Mouse (Mus musculus) forebrain, embryonic 16.5 days (tissue): ENCODE measurements around the gene Tbc1d10c. TPM values are rescaled to one million over a fixed set of nuclear protein-coding genes. Genes with fewer than 3 reads are reported as not detected.
A peak's percentile ranks its signal among the peaks of the same experiment; 100 is the strongest.

Source experiments
- ATAC-seq: fragments of 200-750 bp; cut with Nextera tagmentation; 2 replicates; pipeline ENCODE4 v1.8.0; 2017; ENCODE audit warnings: mild to moderate bottlenecking, moderate library complexity
- H3K27ac ChIP-seq: fragments of 300-500 bp; sonication (generic); 2 replicates; pipeline ENCODE4 v1.5.1; 2014; ENCODE audit warnings: low read length, control low read depth
- H3K27me3 ChIP-seq: fragments of 300-500 bp; sonication (generic); replicated peaks from 2 replicates; pipeline ENCODE4 v1.6.1; 2014; ENCODE audit warnings: low read length; ENCODE audit not compliant: control insufficient read depth, insufficient read depth
- H3K36me3 ChIP-seq: fragments of 300-500 bp; sonication (generic); 2 replicates; pipeline ENCODE4 v1.6.1; 2014; ENCODE audit not compliant: control insufficient read depth, insufficient read depth
- H3K4me1 ChIP-seq: fragments of 300-500 bp; sonication (generic); replicated peaks from 2 replicates; pipeline ENCODE4 v1.6.1; 2014; ENCODE audit warnings: low read length; ENCODE audit not compliant: control insufficient read depth, insufficient read depth
- H3K4me2 ChIP-seq: fragments of 300-500 bp; sonication (generic); 2 replicates; pipeline ENCODE4 v1.6.1; 2014; ENCODE audit warnings: mild to moderate bottlenecking, low read length, control low read depth
- H3K4me3 ChIP-seq: fragments of 300-500 bp; sonication (generic); replicated peaks from 2 replicates; pipeline ENCODE4 v1.5.1; 2014; ENCODE audit warnings: mild to moderate bottlenecking, low read length, control low read depth
- H3K9ac ChIP-seq: fragments of 300-500 bp; sonication (generic); replicated peaks from 2 replicates; pipeline ENCODE4 v1.6.1; 2014; ENCODE audit warnings: low read depth, low read length, control low read depth
- H3K9me3 ChIP-seq: fragments of 300-500 bp; sonication (generic); 2 replicates; pipeline ENCODE4 v1.6.1; 2016; ENCODE audit warnings: low read length; ENCODE audit not compliant: control insufficient read depth
- WGBS: fragments of 180-500 bp; shearing (Covaris S2); extraction: QIAGEN DNeasy Blood & Tissue Kit; methylation state at CpG from one replicate; pipeline ENCODE4 v1.1.7; 2014; 5-methylcytosine and 5-hydroxymethylcytosine counted together
- polyA plus RNA-seq: library from polyadenylated mRNA; unstranded; fragments of >200 nt; fragmentation: Nextera tagmentation; extraction: Ambion mirVana; gene quantifications from 2 replicates; pipeline ENCODE4 v1.2.1, GENCODE M21; 2015

Tbc1d10c gene
- polyA plus RNA-seq, 1 experiment from 2014 or later = 0.42 TPM

- Histone ChIP-seq H3K36me3 (no peaks in the 10 kb centered on the region), H3K9ac (no peak overlapping the region), H3K27me3 (no peaks in the 10 kb centered on the region), H3K4me1 (peaks cover 6% of the 10 kb centered on the region), H3K4me3 (no peak overlapping the region), H3K27ac (no peak overlapping the region), H3K9me3 (no peaks in the 10 kb centered on the region), H3K4me2 (no peak overlapping the region)
- no peak for ATAC-seq
- WGBS = 62% methylated on average over 15 of the region's 15 CpGs
Observed at GRCm38 (mm10) chr19:4184976-4185975, 5.8 kb downstream of the Tbc1d10c start.

GRCm38 (mm10) chr19:4183689-4184088 is 7.4 kb downstream of the Tbc1d10c start:
- Histone ChIP-seq H3K27me3 (no peaks in the 10 kb centered on the region), H3K4me1 (peaks cover 6% of the 10 kb centered on the region), H3K9me3 (no peaks in the 10 kb centered on the region), H3K4me2 (no peak overlapping the region), H3K36me3 (no peaks in the 10 kb centered on the region), H3K9ac (no peak overlapping the region), H3K4me3 (no peak overlapping the region), H3K27ac (no peak overlapping the region)
- WGBS = 63% methylated on average over 2 of the region's 2 CpGs
- no peak for ATAC-seq

GRCm38 (mm10) chr19:4181892-4182291 is 9.2 kb downstream of the Tbc1d10c start:
- no peak overlapping the region for H3K9ac ChIP-seq
- no peak overlapping the region for H3K4me3 ChIP-seq
- WGBS = 49% methylated on average over 3 of the region's 3 CpGs
- peaks cover 6% of the 10 kb centered on the region for H3K4me1 ChIP-seq
- no peaks in the 10 kb centered on the region for H3K36me3 ChIP-seq
- no peaks in the 10 kb centered on the region for H3K27me3 ChIP-seq
- H3K27ac ChIP-seq = no peak overlapping the region
- H3K4me2 ChIP-seq = no peak overlapping the region
- no peaks in the 10 kb centered on the region for H3K9me3 ChIP-seq
- peak; percentile 74 for ATAC-seq

GRCm38 (mm10) chr19:4180411-4180810 is 10.7 kb downstream of the Tbc1d10c start:
- no peaks in the 10 kb centered on the region for H3K27me3 ChIP-seq
- no peak for ATAC-seq
- WGBS = 88% methylated on average over 7 of the region's 7 CpGs
- H3K4me2 ChIP-seq = no peak overlapping the region
- H3K27ac ChIP-seq = no peak overlapping the region
- H3K9me3 ChIP-seq = no peaks in the 10 kb centered on the region
- H3K36me3 ChIP-seq = no peaks in the 10 kb centered on the region
- peaks cover 10% of the 10 kb centered on the region for H3K4me1 ChIP-seq
- no peak overlapping the region for H3K9ac ChIP-seq
- H3K4me3 ChIP-seq = no peak overlapping the region

- no peak within 1 kb of the TSS for H3K4me3 ChIP-seq
- H3K36me3 ChIP-seq = no peaks in the 10 kb centered on the region
- peak; percentile 30; the same call in 1 of the 2 replicates for ATAC-seq
- H3K27me3 ChIP-seq = no peaks in the 10 kb centered on the region
- peak within 1 kb of the TSS; percentile 35 for H3K9ac ChIP-seq
- peaks cover 8% of the 10 kb centered on the region; the same call in 1 of the 2 replicates for H3K4me1 ChIP-seq
- 3% methylated on average over 11 of the region's 11 CpGs for WGBS
- H3K4me2 ChIP-seq = no peak within 1 kb of the TSS
- H3K9me3 ChIP-seq = no peaks in the 10 kb centered on the region
- H3K27ac ChIP-seq = no peak within 1 kb of the TSS
Observed at GRCm38 (mm10) chr19:4175368-4175947, 15.6 kb downstream of the Tbc1d10c start, which contains the start of gene Carns1. Gene Carns1 (minus strand): TSS chr19:4175479.

DNA sequence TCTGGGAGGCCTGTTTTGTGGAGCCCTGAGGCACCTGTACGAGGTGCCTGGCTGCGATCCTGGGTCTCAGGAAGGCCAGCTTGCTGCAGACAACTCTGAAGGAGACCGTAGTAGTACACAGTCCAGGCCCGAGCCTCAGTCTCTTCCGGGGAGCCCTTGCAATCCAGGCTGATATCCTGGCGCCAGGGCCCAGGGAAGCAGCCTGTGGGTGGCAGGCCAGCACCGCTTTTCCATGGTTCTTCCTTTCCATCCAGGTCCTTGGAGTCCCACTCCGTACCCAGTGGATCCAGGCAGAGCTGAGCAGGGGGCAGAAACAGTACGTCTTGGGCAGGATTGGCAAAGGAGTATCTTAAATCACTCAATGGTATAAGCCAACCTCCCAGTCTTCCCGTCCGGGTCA is 18.2 kb downstream of the Tbc1d10c start:
- Histone ChIP-seq H3K4me1 (peaks cover 15% of the 10 kb centered on the region), H3K9me3 (no peaks in the 10 kb centered on the region), H3K27ac (no peak overlapping the region), H3K27me3 (no peaks in the 10 kb centered on the region), H3K4me3 (no peak overlapping the region), H3K36me3 (no peaks in the 10 kb centered on the region), H3K4me2 (no peak overlapping the region), H3K9ac (no peak overlapping the region)
- no peak for ATAC-seq
- 61% methylated on average over 11 of the region's 11 CpGs for WGBS

DNA sequence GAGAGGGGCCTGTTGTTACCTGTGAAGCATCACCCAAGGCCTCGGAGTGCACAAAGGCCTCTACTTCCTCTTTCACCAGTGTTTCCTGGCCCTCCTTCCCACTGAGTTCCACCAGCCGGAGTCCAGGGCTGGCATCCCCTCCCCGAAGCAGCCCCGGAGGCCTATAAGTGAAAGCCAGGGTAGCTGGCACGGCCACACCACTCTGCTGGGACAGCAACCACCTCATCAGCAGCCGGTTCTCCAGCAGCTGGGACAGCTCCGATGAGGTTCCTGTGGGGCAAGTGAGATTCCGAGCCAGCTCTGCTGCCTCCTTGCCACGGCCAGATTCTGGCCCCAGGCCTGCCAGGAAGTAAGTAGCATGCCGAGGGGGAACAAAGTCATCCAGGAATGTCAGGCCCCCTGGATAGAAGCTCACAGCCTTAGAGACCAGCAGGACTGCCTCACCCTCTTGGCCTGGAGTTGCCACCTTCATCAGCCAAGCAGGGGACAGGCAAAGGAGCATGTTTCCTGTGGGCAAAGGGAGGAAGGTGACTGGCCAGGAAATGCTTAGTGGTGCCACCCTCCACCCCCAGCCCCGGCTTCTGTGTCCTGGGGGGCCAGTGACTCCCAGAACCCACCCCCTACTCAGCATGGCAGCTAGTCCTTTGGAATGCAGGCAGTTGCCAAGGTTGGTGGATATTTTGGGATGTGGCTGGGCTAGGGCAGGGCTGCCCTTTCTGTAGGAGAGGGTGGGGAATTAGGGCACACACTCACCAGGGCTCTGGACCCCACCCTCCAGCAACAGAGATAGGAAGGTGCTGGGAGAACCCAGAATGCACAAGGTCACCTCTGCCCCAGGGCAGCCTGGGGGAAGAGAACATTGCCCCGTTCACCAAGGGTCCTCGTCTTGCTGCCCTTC is 19.4 kb downstream of the Tbc1d10c start:
- H3K4me3 ChIP-seq = no peak overlapping the region
- 0 out of 2 replicates have a peak overlapping the region, but pooled peaks have one; percentile 12 for H3K9ac ChIP-seq
- H3K27me3 ChIP-seq = no peaks in the 10 kb centered on the region
- no peak for ATAC-seq
- H3K4me1 ChIP-seq = peaks cover 15% of the 10 kb centered on the region
- 80% methylated on average over 13 of the region's 13 CpGs for WGBS
- H3K36me3 ChIP-seq = no peaks in the 10 kb centered on the region
- no peak overlapping the region for H3K27ac ChIP-seq
- no peaks in the 10 kb centered on the region for H3K9me3 ChIP-seq
- H3K4me2 ChIP-seq = no peak overlapping the region

GRCm38 (mm10) chr19:4170723-4171392 is 20.2 kb downstream of the Tbc1d10c start:
- Histone ChIP-seq H3K4me3 (no peak overlapping the region), H3K4me1 (peaks cover 15% of the 10 kb centered on the region), H3K36me3 (no peaks in the 10 kb centered on the region), H3K4me2 (no peak overlapping the region), H3K9ac (no peak overlapping the region), H3K9me3 (no peaks in the 10 kb centered on the region), H3K27me3 (no peaks in the 10 kb centered on the region), H3K27ac (no peak overlapping the region)
- no peak for ATAC-seq
- 93% methylated on average over 10 of the region's 10 CpGs for WGBS
